Mouse (Mus musculus) adrenal gland, postnatal 14 days (tissue): ENCODE data around the gene Gm34653. TPM values are rescaled to one million over a fixed set of nuclear protein-coding genes. Genes with fewer than 3 reads are reported as not detected.
"Not testable (repeated sequence)": the region's sequence is repeated elsewhere in the genome, so short reads cannot be mapped to it uniquely, and the experiment has no call there.

Source experiments
- DNase-seq: peaks from one replicate; pipeline ENCODE4 v3.0.0; 2021; ENCODE audit warnings: mixed read lengths
- total RNA-seq: library from RNA; stranded (reverse); gene quantifications from 2 replicates; pipeline ENCODE4 v1.2.3, GENCODE M21; 2021

The Gm34653 gene
- total RNA-seq, 1 experiment from 2014 or later, result not detected

GRCm38 (mm10) chr2:34818492-34818891 lies 14.3 kb upstream of the Gm34653 start:
- DNase-seq, result no peak

- peak; percentile 96 for DNase-seq
Observed at GRCm38 (mm10) chr2:34825827-34826459, 6.9 kb upstream of the Gm34653 start, which contains the start of gene Fbxw2. Gene Fbxw2 (minus strand): TSS chr2:34826311.

- DNase-seq, result peak; percentile 12
Observed at GRCm38 (mm10) chr2:34826460-34827231, 6.2 kb upstream of the Gm34653 start.

GRCm38 (mm10) chr2:34827591-34827990 lies 5.2 kb upstream of the Gm34653 start:
- DNase-seq, result peak; percentile 21

GRCm38 (mm10) chr2:34828026-34828425 lies 4.8 kb upstream of the Gm34653 start:
- peak; percentile 60 for DNase-seq

- DNase-seq, result not testable (repeated sequence)
Observed at GRCm38 (mm10) chr2:34830066-34830465, 2.7 kb upstream of the Gm34653 start.

GRCm38 (mm10) chr2:34833624-34834023 lies 817 bp downstream of the Gm34653 start:
- DNase-seq, result no peak

GRCm38 (mm10) chr2:34835669-34836068 lies 2.9 kb downstream of the Gm34653 start:
- DNase-seq, result no peak

GRCm38 (mm10) chr2:34840143-34840542 lies 7.3 kb downstream of the Gm34653 start:
- not testable (repeated sequence) for DNase-seq

- no peak for DNase-seq
Observed at GRCm38 (mm10) chr2:34841706-34842105, 8.9 kb downstream of the Gm34653 start.

- peak; percentile 83 for DNase-seq
Observed at GRCm38 (mm10) chr2:34843211-34843939, 10.6 kb downstream of the Gm34653 start.

GRCm38 (mm10) chr2:34847702-34848101 lies 14.9 kb downstream of the Gm34653 start:
- no peak for DNase-seq

GRCm38 (mm10) chr2:34855265-34855664 lies 22.5 kb downstream of the Gm34653 start:
- no peak for DNase-seq

GRCm38 (mm10) chr2:34857728-34858127 lies 24.9 kb downstream of the Gm34653 start:
- no peak for DNase-seq

- no peak for DNase-seq
Observed at GRCm38 (mm10) chr2:34869680-34870079, 36.9 kb downstream of the Gm34653 start.

- peak; percentile 96 for DNase-seq
Observed at GRCm38 (mm10) chr2:34870520-34871474, 38.0 kb downstream of the Gm34653 start.

- DNase-seq, result no peak
Observed at GRCm38 (mm10) chr2:34874271-34874670, 41.5 kb downstream of the Gm34653 start, which contains the start of gene Cutal. Gene Cutal (plus strand): TSS chr2:34874396.

GRCm38 (mm10) chr2:34874816-34875345 lies 42.1 kb downstream of the Gm34653 start, which contains the start of gene Psmd5:
Gene Psmd5 (minus strand): TSS chr2:34874968.
- no peak for DNase-seq

GRCm38 (mm10) chr2:34880054-34880453 lies 47.2 kb downstream of the Gm34653 start:
- DNase-seq, result no peak

- DNase-seq, result no peak
Observed at GRCm38 (mm10) chr2:34882757-34883156, 50.0 kb downstream of the Gm34653 start.

GRCm38 (mm10) chr2:34883190-34883589 lies 50.4 kb downstream of the Gm34653 start:
- DNase-seq, result no peak
